Mouse (Mus musculus) bone marrow macrophage, adult 2 months (primary cell): ENCODE measurements around the gene Tspan2.

Experiments
- CTCF ChIP-seq: IDR thresholded peaks from 2 replicates; pipeline ENCODE4 v1.5.1; 2012; ENCODE audit warnings: low read depth, mild to moderate bottlenecking, low read length, moderate library complexity
- POLR2A ChIP-seq: IDR thresholded peaks from 2 replicates; pipeline ENCODE4 v1.6.1; 2012; ENCODE audit warnings: mild to moderate bottlenecking, low read depth, low read length, borderline replicate concordance

- TF ChIP-seq CTCF (no peak), POLR2A (no peak)
Measured at GRCm38 (mm10) chr3:102686861-102687260, 47.5 kb upstream of the Tspan2 start.
